Mouse (Mus musculus) activated CD4-positive, CD25-positive, alpha-beta regulatory T cell, adult 4 months (primary cell): Measurements from ENCODE around the gene Cpne5. TPM values are rescaled to one million over a fixed set of nuclear protein-coding genes. Genes with fewer than 3 reads are reported as not detected.
"Not testable (repeated sequence)": the region's sequence is repeated elsewhere in the genome, so short reads cannot be mapped to it uniquely, and the experiment has no call there.

ENCODE experiments used
- ATAC-seq: one replicate; pipeline ENCODE4 v1.8.0; 2017
- polyA plus RNA-seq, 2 experiments: library from polyadenylated mRNA; unstranded; fragments of 100-300 nt; shearing (Covaris generic); gene quantifications; one replicate each; pipeline ENCODE4 v1.2.1; 2017

Cpne5 gene
- polyA plus RNA-seq, 2 experiments from 2014 or later = 1.5 to 1.6 TPM

DNA sequence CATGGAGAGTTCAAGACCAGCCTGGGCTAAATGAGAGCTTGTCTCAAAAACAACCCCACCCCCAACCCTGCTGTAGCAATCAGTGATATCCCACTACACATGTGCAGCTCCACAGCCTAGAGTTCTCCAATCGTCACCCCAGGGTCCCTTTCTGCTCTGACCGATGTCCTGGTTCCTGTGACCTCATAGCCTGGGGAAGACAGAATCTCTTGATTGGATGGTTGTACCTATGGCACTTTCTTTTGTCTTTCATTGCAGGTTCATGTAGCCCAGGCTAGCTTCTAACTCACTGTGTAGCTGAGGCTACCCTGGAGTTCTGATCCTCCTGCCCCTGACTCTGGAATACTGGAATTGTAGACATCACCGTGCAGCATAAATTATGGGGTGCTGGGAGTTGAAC lies 111.4 kb downstream of the Cpne5 start:
- no peak for ATAC-seq

GRCm38 (mm10) chr17:29123578-29124174 lies 114.3 kb downstream of the Cpne5 start:
- ATAC-seq = no peak

DNA sequence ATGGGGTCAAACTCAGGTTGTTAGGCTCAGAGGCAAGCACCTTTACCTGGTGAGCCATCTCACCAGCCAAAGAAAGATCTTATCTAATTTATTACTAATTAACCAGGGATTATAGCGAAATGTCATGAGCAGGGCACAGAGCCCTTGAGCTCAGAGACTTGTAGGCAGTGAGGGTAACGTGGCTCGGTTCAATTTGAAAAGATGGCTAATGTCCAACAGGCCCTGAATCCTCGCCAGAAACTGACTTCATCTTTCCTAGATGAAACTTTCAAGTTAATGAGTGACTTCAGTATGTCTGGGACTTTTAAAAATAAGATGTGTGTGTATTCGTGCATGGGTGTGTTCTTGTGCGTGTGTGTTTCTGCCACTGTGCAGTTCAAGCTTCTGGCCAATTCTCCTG lies 115.2 kb downstream of the Cpne5 start:
- no peak for ATAC-seq

- no peak for ATAC-seq
Measured at GRCm38 (mm10) chr17:29120666-29121065, 117.3 kb downstream of the Cpne5 start.

- ATAC-seq = no peak
Measured at GRCm38 (mm10) chr17:29118057-29118456, 119.9 kb downstream of the Cpne5 start.

GRCm38 (mm10) chr17:29117006-29117648 lies 120.8 kb downstream of the Cpne5 start:
- no peak for ATAC-seq

GRCm38 (mm10) chr17:29116023-29116422 lies 121.9 kb downstream of the Cpne5 start:
- ATAC-seq = no peak

- no peak for ATAC-seq
Measured at GRCm38 (mm10) chr17:29113591-29114352, 124.2 kb downstream of the Cpne5 start, which contains the start of gene Rab44. Gene Rab44, plus strand, starts transcription at chr17:29114145.

DNA sequence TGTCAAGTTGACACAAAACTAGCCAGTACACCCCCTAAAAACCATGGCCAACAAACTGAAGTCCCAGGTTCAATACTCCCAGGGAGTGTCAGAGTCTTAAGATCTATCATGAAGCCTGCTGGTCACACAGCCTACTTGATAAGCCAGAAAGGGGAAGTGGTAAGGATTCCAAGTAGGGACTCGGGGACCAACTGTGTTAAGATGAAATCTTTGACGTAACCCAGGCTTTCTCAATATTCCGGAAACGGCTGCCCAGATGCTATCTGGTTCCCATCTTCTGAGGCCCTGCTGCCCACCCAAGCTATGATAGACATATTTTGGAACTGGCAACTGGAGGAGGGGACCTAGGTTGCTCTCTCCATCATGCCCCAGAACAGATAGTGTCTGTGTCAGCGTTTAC lies 126.6 kb downstream of the Cpne5 start:
- no peak for ATAC-seq

GRCm38 (mm10) chr17:29110356-29110755 lies 127.6 kb downstream of the Cpne5 start:
- ATAC-seq = not testable (repeated sequence)

Other genes with a start within 250 kb of the Cpne5 start
- 100 to 1,000 TPM; 196 to 222 TPM for gene Stk38, start 230.2 kb downstream of the Cpne5 start, polyA plus RNA-seq
- gene Srsf3, start 205.5 kb downstream of the Cpne5 start, polyA plus RNA-seq = 100 to 1,000 TPM; 265 to 364 TPM
- gene Cdkn1a, start 147.2 kb downstream of the Cpne5 start, polyA plus RNA-seq = 10 to 100 TPM in 1 of 2 experiments, 1 to 10 TPM in 1; 7.5 to 12.1 TPM
- not detected for gene Rab44, start 124.0 kb downstream of the Cpne5 start, polyA plus RNA-seq
- gene Ppil1, start 26.0 kb upstream of the Cpne5 start, polyA plus RNA-seq = 10 to 100 TPM; 53.8 to 82.0 TPM
- gene BC004004, start 30.6 kb upstream of the Cpne5 start, polyA plus RNA-seq = 100 to 1,000 TPM; 125 to 132 TPM
- gene Pi16, start 79.5 kb upstream of the Cpne5 start, polyA plus RNA-seq = under 1 TPM; 0.38 to 0.49 TPM
- 10 to 100 TPM; 14.6 to 18.4 TPM for gene Mtch1, start 109.8 kb upstream of the Cpne5 start, polyA plus RNA-seq
- 1 to 10 TPM in 1 of 2 experiments, under 1 TPM in 1; 0.79 to 2.5 TPM for gene Fgd2, start 122.7 kb upstream of the Cpne5 start, polyA plus RNA-seq